Mouse (Mus musculus) liver, postnatal 0 days (tissue): ENCODE measurements at regions not wholly inside any gene's neighbourhood (a gene's known extent, or its start where the extent isn't known, plus 50 kb on each side); places are given as distances from the start of the nearest gene placed in this dataset.

Experiments used
- ATAC-seq: fragments of 200-750 bp; cut with Nextera tagmentation; 2 replicates; pipeline ENCODE4 v1.8.0; 2017; ENCODE audit warnings: mild to moderate bottlenecking, moderate library complexity
- DNase-seq: peaks from one replicate; pipeline ENCODE4 v3.0.0-alpha.2; 2016
- H3K27ac ChIP-seq: fragments of 300-500 bp; sonication (generic); 2 replicates; pipeline ENCODE4 v1.5.1; 2014; ENCODE audit warnings: antibody characterized with exemption, moderate library complexity, mild to moderate bottlenecking, low read depth
- H3K27me3 ChIP-seq: fragments of 300-500 bp; sonication (generic); 2 replicates; pipeline ENCODE4 v1.6.1; 2014; ENCODE audit warnings: low read length, control low read depth, mixed read lengths; ENCODE audit not compliant: insufficient read depth
- H3K36me3 ChIP-seq: fragments of 300-500 bp; sonication (generic); replicated peaks from 2 replicates; pipeline ENCODE4 v1.6.1; 2014; ENCODE audit warnings: mild to moderate bottlenecking, control low read depth, low read length, moderate library complexity, mixed read lengths; ENCODE audit not compliant: insufficient read depth
- H3K4me1 ChIP-seq: fragments of 300-500 bp; sonication (generic); 2 replicates; pipeline ENCODE4 v1.6.1; 2014; ENCODE audit warnings: antibody characterized with exemption, mild to moderate bottlenecking, control low read depth; ENCODE audit not compliant: insufficient read depth
- H3K4me2 ChIP-seq: fragments of 300-500 bp; sonication (generic); 2 replicates; pipeline ENCODE4 v1.6.1; 2014; ENCODE audit warnings: low read depth, mild to moderate bottlenecking, low read length, moderate library complexity, mixed read lengths
- H3K4me3 ChIP-seq: fragments of 300-500 bp; sonication (generic); 2 replicates; pipeline ENCODE4 v1.5.1; 2014; ENCODE audit warnings: low read depth, low read length
- H3K9ac ChIP-seq: fragments of 300-500 bp; sonication (generic); replicated peaks from 2 replicates; pipeline ENCODE4 v1.6.1; 2014; ENCODE audit warnings: mild to moderate bottlenecking, moderate library complexity
- H3K9me3 ChIP-seq: fragments of 300-500 bp; sonication (generic); 2 replicates; pipeline ENCODE4 v1.6.1; 2016; ENCODE audit warnings: mild to moderate bottlenecking, control low read depth, low read length, mixed read lengths
- CTCF ChIP-seq: sonication (generic); IDR thresholded peaks from 2 replicates; pipeline ENCODE4 v1.5.1; 2016; ENCODE audit warnings: antibody characterized with exemption, low read depth
- EP300 ChIP-seq: IDR thresholded peaks from 2 replicates; pipeline ENCODE4 v1.6.1; 2016; ENCODE audit warnings: antibody characterized with exemption, low read depth, mild to moderate bottlenecking
- WGBS: fragments of 180-500 bp; shearing (Covaris S2); extraction: QIAGEN DNeasy Blood & Tissue Kit; methylation state at CpG from one replicate; pipeline ENCODE4 v1.1.7; 2014; ENCODE audit not compliant: insufficient replicate concordance; 5-methylcytosine and 5-hydroxymethylcytosine counted together

DNA sequence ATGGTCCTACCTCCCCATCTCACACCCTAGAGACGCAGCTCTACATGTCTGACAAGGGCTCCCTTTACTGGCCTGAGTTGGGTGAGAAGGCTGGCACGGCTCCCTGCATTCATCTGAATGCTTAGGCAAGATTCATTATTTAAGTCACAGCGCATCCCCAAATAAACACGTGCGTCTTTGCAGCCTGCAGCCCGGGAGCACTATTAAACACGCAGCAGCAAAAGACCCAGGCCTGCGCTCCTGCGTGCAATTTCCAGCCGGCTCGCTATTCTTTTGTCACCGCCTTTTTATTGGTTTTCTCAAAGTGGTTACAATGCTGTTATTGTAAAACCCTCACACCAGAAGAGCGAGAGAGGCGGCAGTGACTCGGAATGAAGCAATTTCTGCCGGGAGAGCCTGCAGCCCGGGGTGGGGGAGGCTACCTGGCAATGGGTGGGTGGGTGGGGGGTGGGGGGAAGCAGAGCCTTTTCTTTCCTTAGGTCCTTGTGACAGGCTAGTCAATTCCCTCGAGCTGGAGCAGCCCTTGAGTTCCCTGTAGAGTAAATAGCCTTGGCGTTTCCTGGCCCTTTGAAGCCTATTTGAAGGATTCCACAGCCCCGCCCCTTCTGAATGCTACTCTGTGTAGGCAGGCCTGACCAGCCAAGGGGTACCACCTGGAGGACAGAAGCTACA lies 333.3 kb downstream of the Bcor start:
- 39% methylated on average over 20 of the region's 20 CpGs for whole genome bisulfite sequencing
- TF ChIP-seq CTCF (no peak), EP300 (no peak)
- H3K9me3 ChIP-seq, result no peaks in the 10 kb centered on the region
- H3K4me1 ChIP-seq, result no peaks in the 10 kb centered on the region
- no peak overlapping the region for H3K9ac ChIP-seq
- H3K27ac ChIP-seq, result no peak overlapping the region
- no peak overlapping the region for H3K4me2 ChIP-seq
- no peak for ATAC-seq
- DNase-seq, result no peak
- no peaks in the 10 kb centered on the region for H3K27me3 ChIP-seq
- H3K4me3 ChIP-seq, result no peak overlapping the region
- H3K36me3 ChIP-seq, result no peaks in the 10 kb centered on the region

DNA sequence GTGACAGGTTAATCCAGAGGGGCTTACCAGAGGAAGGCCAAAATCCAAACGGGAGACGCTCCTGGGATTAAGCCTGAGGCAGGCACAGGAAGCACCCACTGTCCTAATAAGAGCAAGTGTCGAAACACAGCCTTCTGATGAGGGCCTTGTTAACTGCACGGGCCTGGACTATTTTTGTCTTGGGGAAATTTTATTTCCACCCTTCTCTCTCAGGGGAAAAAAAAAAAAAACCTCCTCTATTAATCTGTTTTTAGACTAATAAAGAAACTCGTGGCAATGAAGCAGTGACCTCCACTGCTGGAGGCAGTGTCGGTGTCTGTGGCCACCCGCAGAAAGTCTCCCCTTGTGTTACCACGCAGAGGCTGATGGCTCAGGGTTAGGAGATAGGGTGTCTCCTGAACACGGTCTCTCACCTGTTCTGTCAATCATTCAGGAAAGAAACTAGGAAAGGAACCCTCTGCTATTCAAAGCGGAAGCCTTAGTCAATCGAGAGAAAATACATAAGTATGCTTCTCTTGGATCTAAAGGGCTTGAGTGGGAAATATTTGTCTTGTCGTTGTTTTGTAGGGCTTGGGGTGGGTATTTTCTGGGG lies 330.6 kb downstream of the Bcor start:
- no peak overlapping the region for H3K9ac ChIP-seq
- 66% methylated on average over 12 of the region's 12 CpGs for WGBS
- DNase-seq (no peak), ATAC-seq (no peak)
- no peak overlapping the region for H3K4me3 ChIP-seq
- no peaks in the 10 kb centered on the region for H3K9me3 ChIP-seq
- no peaks in the 10 kb centered on the region for H3K27me3 ChIP-seq
- H3K36me3 ChIP-seq, result no peaks in the 10 kb centered on the region
- no peak overlapping the region for H3K27ac ChIP-seq
- TF ChIP-seq EP300 (no peak), CTCF (no peak)
- no peak overlapping the region for H3K4me2 ChIP-seq
- H3K4me1 ChIP-seq, result no peaks in the 10 kb centered on the region

DNA sequence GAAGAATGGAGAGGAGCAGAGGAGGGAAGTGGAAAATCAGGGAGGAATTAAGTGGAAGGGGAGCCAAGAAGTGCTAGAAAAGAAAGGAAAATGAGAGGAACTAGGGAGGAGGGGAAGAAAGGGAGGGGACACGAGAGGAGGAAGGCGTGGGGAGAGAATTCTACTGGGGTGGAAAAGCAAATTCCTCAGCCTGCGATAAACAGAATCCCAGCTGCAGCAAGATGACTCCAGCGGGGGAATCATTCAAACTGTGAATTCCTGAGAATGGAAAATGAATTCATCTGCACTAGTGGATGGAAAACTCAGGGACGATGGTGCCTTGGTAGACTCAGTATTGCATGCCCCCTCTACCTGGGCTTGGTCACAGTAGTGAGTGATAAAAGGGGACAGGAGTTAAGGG lies 322.6 kb downstream of the Bcor start:
- no peaks in the 10 kb centered on the region for H3K9me3 ChIP-seq
- H3K4me1 ChIP-seq, result no peaks in the 10 kb centered on the region
- H3K4me2 ChIP-seq, result no peak overlapping the region
- 70% methylated on average over 5 of the region's 5 CpGs for WGBS
- DNase-seq (no peak), ATAC-seq (no peak)
- no peaks in the 10 kb centered on the region for H3K36me3 ChIP-seq
- H3K27me3 ChIP-seq, result peaks cover 4% of the 10 kb centered on the region; the same call in 1 of the 2 replicates
- no peak overlapping the region for H3K27ac ChIP-seq
- no peak overlapping the region for H3K9ac ChIP-seq
- H3K4me3 ChIP-seq, result no peak overlapping the region
- TF ChIP-seq EP300, result no peak
- no peak for TF ChIP-seq CTCF

DNA sequence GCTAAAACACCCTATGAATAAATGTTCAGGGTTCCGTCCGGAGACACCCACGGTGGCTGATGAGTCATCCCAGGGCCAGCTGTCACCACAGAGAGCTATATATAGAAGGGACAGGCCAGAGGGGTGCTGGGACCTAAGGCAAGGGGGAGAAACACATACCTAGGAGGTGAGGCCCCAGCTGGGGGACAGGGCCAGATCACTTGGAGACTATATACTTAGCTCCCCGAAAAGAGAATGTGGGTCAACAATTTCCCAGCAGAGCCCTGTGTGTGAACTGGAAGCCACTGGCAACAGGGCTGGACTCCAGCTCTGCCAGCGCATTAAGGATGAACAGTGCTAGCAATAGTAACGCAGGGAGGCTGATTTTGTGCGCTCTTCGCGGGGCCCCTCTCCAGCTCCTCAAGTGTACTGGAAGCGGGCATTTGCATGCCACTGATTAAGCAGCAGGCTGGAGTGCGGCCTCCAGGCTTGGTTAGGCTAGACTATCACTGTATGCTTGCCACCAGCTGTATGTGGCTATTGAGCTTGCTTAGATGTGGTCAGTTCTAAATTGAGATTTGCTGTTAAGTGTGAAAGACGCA lies 320.4 kb downstream of the Bcor start:
- Histone ChIP-seq H3K4me3 (no peak overlapping the region), H3K4me2 (no peak overlapping the region), H3K27ac (no peak overlapping the region), H3K4me1 (no peaks in the 10 kb centered on the region), H3K9ac (no peak overlapping the region), H3K9me3 (no peaks in the 10 kb centered on the region), H3K36me3 (no peaks in the 10 kb centered on the region), H3K27me3 (peaks cover 4% of the 10 kb centered on the region; the same call in 1 of the 2 replicates)
- TF ChIP-seq EP300, result no peak
- TF ChIP-seq CTCF, result no peak
- DNase-seq (no peak), ATAC-seq (no peak)
- 48% methylated on average over 12 of the region's 12 CpGs for WGBS

DNA sequence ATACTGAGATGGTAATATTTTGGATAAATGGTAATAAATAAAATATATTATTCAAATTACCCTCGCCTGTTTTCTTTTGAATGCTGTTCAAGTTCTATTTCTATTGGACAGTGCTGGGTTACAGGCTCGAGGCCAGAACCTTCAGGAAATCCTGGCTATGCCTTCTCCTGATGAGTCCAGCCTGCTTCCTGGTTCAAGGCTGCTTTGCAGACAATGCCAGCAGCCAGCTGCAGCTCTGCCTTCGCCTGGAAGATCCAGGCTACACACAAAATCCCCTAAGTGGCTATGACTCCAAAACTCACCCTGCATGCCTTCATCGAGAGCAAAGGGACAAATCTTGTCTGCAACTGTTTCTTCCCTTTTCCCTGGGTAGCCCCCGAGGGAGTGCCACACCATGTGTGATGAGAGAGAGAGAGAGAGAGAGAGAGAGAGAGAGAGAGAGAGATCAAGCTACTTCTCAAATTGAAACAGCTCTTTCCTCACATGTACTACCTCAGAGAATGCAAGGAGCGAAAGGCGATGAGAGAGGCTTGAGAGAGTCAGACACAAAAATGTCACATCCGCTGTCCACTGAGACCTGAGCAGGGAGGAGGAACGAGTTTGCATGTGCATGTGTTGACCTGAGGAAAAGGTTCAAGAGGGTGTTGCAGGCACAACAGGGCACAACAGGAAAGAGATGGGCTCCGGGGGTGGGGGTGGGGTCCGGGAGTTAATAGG lies 319.7 kb downstream of the Bcor start:
- Histone ChIP-seq H3K9me3 (no peaks in the 10 kb centered on the region), H3K27ac (no peak overlapping the region), H3K4me1 (no peaks in the 10 kb centered on the region), H3K9ac (no peak overlapping the region), H3K27me3 (peaks cover 4% of the 10 kb centered on the region; the same call in 1 of the 2 replicates), H3K4me2 (no peak overlapping the region), H3K4me3 (no peak overlapping the region), H3K36me3 (no peaks in the 10 kb centered on the region)
- no peak for ATAC-seq
- 48% methylated on average over 11 of the region's 11 CpGs for WGBS
- TF ChIP-seq EP300 (no peak), CTCF (no peak)
- no peak for DNase-seq

DNA sequence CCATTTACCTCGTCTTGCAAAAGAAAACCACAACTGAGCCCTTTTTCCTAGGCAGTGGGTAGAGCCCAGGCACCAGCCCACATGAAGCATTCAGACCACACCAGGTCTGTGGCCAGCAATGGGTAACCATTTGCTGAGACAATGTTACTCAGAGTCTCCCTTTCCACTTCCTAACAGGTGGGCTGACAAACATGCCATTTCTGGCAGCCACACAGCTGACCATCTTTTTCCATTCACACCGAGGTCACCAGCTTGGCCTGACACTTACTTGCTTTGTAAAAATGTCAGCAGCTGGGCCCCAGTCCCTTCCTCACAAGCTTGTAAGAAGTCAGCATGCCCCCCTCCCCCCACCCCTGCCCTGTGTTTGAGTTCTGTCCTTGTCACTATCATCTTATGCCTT lies 314.6 kb downstream of the Bcor start:
- H3K36me3 ChIP-seq, result no peaks in the 10 kb centered on the region
- no peaks in the 10 kb centered on the region for H3K4me1 ChIP-seq
- H3K4me3 ChIP-seq, result no peak overlapping the region
- no peak overlapping the region for H3K27ac ChIP-seq
- DNase-seq (no peak), ATAC-seq (no peak)
- no peaks in the 10 kb centered on the region; the same call in 1 of the 2 replicates for H3K9me3 ChIP-seq
- TF ChIP-seq EP300, result no peak
- no peak for TF ChIP-seq CTCF
- H3K4me2 ChIP-seq, result no peak overlapping the region
- no peaks in the 10 kb centered on the region for H3K27me3 ChIP-seq
- H3K9ac ChIP-seq, result no peak overlapping the region
- 61% methylated on average over 2 of the region's 2 CpGs for WGBS
